Mouse (Mus musculus): ENCODE measurements at regions not wholly inside any gene's neighbourhood (a gene's known extent, or its start where the extent isn't known, plus 50 kb on each side); places are given as distances from the start of the nearest gene placed in this dataset.

DNA sequence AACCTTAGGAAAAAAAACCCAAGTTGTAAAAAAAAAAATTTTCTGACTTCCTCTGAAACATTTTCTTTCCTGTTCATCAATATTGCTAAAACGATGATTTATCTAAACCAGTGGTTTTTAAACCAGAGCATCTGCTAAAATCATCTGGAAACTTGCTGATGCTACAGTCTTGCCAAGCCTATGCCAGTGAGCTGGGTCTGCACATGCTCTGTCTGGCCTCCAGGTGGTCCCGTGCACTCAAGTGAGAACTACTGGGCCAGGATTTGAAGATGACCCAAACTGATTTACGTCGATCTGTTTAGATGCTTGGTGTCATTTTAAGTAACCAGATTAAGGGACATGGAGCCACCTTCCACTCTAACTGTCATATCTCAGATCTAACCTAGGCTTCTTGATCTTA, 661.5 kb downstream of the Stpg2 start:
- TF ChIP-seq POLR2A (IDR thresholded peaks at IDR 0.05; ENCODE audit: insufficient read length, low read depth) (no peak), MYOG (IDR thresholded peaks at IDR 0.05; ENCODE audit: control insufficient read depth in 1 of 3, insufficient read depth in 1 of 3, insufficient read length in 2 of 3, low read depth in 2 of 3) (no peak), TCF12 (IDR thresholded peaks at IDR 0.05; ENCODE audit: insufficient read depth, poor library complexity, severe bottlenecking) (no peak), MYOD1 (IDR thresholded peaks at IDR 0.05; ENCODE audit: control insufficient read depth in 1 of 3, insufficient read length in 2 of 3, low read depth in 2 of 3) (no peak), SRF (IDR thresholded peaks at IDR 0.05; ENCODE audit: control insufficient read depth, insufficient read length, low read depth) (no peak), POLR2AphosphoS2 (IDR thresholded peaks at IDR 0.05; ENCODE audit: insufficient read length, low read depth) (no peak)
